Mouse (Mus musculus) activated CD4-positive, CD25-positive, alpha-beta regulatory T cell, adult 4 months (primary cell): Measurements from ENCODE around the gene Smyd2. TPM values are rescaled to one million over a fixed set of nuclear protein-coding genes. Genes with fewer than 3 reads are reported as not detected.

Experiments
- polyA plus RNA-seq, 2 experiments: library from polyadenylated mRNA; unstranded; fragments of 100-300 nt; shearing (Covaris generic); gene quantifications; one replicate each; pipeline ENCODE4 v1.2.1; 2017

The Smyd2 gene
- polyA plus RNA-seq, 2 experiments from 2014 or later, result 9.7 to 11.1 TPM

Other genes starting within 250 kb of the Smyd2 start
- gene Cenpf, start 234.3 kb downstream of the Smyd2 start, polyA plus RNA-seq, result 10 to 100 TPM; 13.6 to 14.4 TPM
- under 1 TPM in 1 of 2 experiments, not detected in 1; 0.20 TPM for gene Ptpn14, start 194.1 kb downstream of the Smyd2 start, polyA plus RNA-seq
- gene Prox1, start 248.4 kb upstream of the Smyd2 start, polyA plus RNA-seq, result under 1 TPM in 1 of 2 experiments, not detected in 1; 0.05 TPM